Mouse (Mus musculus) lung, postnatal 36 days (tissue): ENCODE results near the gene Panx3.

Experiments
- DNase-seq: peaks from one replicate; pipeline ENCODE4 v3.0.0; 2022; ENCODE audit warnings: mixed read lengths

Gene Panx3

GRCm38 (mm10) chr9:37669115-37669514, at the start of gene Panx3:
Panx3 (minus strand) TSS chr9:37669235.
- no peak for DNase-seq

DNA sequence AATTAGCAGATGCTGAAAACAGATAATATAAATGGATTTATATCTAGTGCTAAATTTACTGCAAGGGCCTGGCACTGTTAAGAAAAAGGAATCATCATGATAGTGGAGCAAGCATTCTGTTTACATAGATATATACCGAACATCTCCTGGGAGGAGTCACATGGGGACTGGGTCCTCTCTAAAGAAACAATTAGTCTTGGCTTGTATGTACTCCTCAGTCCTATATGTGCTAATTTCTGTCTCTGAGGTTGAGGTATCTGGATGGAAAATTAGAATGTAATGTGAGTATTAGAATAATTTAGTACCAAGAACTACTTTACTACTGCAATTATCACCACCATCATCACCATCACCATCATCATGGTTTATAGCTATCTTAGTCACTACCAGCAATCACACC, 47.1 kb upstream of the Panx3 start, which contains the start of gene Olfr160:
Gene Olfr160 (minus strand): TSS at position 101 of the 400 bp plus-strand sequence.
- DNase-seq = no peak

DNA sequence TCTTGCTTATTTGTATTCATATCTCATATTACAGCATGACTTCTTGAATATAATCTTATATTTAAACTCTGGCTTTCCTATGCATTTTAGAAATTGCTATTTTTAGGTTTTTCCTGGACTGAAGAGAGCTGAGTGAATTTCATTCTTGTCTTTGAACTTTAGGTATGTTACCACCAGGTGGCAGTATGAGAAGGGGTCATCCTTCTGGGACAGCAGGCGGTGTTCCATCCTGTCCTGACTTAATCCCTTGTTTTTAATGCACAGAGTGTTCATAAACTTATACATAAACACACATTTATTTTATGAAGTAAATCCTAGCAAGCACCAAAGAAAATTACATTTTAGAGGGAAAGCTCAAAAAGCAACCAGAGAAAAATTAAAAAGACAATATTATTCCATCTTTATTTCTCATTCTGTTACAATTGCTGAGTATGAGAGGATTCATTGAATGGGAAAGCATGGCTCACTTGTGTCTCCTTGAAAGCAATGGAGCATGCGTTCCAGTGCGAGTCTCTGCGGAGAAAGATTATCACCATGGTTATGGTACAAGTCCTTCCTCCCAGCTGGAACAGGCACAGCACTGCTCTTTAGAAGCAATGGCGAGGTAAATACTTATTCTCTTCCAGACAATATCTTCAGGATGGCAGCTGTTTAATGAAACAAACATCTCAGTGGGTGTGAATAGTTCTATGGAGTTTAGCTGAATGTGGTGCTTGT, 21.1 kb upstream of the Panx3 start:
- DNase-seq = peak; percentile 24

GRCm38 (mm10) chr9:37687941-37688303, 18.9 kb upstream of the Panx3 start:
- DNase-seq = no peak

DNA sequence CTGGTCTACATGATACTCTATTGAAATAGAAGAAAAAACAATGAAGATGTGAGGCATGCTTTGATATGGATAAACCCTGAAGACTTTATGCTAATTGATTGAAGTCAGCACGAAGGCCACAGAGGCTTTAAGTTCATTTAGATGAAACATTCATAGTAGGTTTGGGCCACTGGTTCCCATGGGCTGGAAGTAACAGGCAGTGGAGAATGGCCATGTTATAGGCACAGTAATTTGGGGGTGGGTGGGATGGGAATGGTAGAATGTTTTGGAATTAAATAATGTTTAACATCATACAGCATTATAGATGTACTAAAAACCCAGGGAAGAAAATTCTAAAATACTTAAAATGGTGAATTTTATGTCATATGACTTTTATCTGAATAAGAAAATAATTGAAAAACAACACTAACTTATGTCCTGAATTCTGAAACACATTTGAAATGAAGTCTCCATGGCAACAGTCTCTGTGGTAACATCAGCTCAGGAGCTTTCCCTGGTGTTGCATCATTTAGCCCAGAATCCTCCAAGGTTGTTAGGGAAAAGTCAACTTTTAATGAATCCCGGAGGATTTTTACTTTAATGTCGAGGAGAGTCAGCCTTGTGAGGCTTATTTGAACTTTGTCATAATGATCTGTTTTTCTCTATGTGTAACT, 18.4 kb upstream of the Panx3 start:
- no peak for DNase-seq

DNA sequence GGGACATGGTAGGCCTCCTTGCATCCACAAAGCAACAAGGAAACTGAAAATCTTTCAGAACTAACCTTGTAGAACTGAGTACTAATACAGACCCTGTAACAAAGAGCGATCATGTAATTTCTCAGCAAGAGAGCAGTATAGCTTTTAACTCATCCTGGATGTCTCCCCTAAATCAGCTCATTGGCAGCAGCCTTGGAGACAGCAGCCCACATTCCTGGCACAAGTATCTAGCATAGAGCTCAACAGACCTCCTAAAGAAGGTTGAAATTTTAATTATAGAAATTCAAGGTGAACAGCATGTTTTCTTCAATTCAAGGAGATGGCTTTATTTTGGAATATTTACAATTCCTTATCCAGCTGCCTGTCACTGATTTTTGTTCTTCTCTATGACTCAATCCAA, 12.1 kb upstream of the Panx3 start:
- DNase-seq = no peak

DNA sequence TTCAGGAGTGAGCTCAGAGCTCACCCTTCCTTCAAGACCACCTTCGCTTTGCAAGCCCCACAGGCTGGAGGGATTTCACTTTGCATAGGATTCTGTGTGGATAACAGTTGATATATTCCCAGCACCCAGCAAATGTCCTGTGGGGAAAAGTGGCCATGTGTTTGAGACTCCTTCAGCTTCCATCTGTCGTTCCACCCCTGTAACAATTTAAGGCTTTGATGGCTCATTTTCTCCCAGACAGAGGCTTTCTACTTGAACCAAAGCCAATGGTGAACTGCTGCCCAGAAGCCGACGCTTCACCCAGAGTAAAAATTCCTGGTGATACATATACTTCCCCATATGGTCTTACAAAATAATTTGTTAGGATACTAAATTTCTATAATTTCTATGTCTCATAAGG, 6.3 kb upstream of the Panx3 start:
- no peak for DNase-seq

- DNase-seq = no peak
Observed at GRCm38 (mm10) chr9:37670261-37670660, 1.2 kb upstream of the Panx3 start.

- DNase-seq = no peak
Observed at GRCm38 (mm10) chr9:37669678-37670077, 643 bp upstream of the Panx3 start.

DNA sequence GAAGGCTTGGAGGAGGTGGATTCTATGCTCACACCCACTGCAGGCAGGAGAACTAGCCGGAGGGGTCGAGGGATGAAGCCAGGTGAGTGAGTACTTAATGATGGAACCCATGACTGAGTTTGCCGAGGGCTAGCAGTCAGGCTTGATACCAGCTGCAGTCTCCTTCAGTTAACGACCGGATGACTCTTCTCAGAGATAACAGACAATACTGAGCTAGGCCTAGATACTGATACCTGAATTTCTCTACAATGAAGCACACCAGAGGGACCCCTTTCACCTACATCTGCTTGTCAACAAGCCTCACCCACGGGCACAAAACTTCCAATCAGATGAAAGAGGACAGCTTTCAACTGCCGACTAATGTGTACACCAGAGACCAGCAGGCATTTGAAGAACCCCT, 3.0 kb downstream of the Panx3 start:
- DNase-seq = no peak

DNA sequence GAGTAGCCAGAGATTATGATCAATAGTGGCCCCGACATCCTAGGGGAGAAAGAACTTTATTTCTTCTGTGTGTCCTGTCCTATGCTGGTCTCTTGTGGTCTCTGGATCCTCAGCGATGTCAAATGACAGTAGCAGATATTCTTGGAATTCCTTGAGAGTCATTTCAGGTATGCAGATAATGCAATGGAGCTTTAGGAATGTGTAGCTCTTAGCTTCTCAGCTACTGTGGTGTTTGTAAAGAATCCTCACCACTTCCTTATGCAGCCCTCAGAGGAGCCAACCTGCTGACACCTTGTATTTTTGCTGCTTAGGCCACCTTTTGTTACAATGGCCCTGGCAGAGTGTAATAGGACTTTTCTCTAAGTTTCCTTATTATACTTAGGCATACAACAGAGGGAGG, 4.4 kb downstream of the Panx3 start:
- DNase-seq = no peak

DNA sequence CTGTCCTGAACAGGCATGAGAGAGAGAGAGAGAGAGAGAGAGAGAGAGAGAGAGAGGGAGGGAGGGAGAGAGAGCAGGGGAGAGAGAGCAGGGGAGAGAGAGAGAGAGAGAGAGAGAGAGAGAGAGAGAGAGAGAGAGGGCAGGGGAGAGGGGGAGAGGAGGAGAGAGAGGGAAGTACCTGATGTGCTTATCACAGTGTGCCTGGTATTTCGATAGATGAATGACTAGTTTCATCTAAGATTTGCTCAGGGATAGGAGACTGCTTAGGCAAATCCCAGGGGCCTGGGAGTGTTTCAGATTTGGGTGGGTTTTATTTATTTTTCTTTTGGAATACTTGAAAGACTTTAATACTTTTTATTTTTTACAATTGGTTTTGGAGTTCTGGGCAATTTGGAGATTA, 5.8 kb downstream of the Panx3 start:
- DNase-seq = no peak

DNA sequence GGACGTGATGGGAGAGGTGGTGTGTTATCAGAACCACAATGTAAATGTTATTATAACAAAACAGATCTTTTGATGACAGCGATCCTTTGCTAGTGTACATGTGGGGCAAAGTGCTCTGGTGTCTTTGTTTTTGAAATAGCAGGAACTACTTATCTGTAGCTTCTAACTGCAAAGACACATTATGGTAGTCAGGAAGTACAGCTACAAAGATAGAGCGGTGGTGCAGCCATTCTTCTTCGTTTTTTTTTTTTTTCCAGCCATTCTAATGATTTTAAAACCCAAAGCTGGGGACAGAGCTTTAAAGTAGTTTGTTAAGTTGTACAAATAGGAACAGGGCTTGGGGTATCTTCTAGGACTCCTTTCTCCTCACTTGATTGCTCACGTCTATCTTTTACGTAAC, 9.6 kb downstream of the Panx3 start:
- no peak for DNase-seq

GRCm38 (mm10) chr9:37656931-37657481, 12.0 kb downstream of the Panx3 start, which contains the start of gene Tbrg1:
Tbrg1 (minus strand) TSS chr9:37657312.
- peak; percentile 89 for DNase-seq

GRCm38 (mm10) chr9:37656439-37656881, 12.6 kb downstream of the Panx3 start:
- DNase-seq = peak; percentile 44

DNA sequence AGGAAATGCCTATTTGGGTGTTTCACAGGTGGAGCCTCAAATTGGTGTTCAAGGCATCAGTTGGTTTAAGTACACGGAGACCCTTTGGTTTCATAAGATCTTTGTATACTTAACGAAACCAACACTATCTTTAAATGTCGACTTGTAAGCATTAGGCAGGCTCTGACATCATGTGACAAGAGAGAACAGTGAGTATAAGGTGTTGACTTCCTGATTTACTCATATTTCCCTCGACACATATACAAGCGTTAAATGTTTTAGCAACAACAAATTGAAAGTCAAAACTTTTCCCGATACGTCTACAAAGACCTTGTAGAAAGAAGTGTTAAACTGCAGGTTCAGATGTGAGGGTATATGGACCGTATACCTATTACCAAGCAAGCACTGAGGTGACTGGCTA, 13.1 kb downstream of the Panx3 start:
- DNase-seq = no peak

DNA sequence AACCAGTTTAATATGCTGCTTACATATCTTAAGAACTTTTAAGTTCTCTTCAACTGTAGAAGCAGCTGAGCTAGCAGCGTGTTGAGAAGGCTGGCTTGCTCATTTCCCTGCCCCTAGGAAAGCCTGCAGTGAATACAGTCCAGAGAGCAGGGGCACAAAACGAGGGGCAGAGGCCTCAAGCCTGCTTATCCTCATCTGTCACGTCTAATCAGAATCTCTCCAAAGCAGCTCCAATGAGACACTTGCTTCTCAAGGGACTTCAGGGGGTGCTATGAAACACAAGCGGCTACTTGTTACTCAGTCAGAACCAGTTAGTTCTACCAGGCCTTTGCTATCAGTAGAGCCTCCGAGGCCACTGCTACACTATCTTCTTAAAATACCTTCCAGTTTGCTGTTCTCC, 15.2 kb downstream of the Panx3 start:
- no peak for DNase-seq

GRCm38 (mm10) chr9:37650639-37651038, 18.4 kb downstream of the Panx3 start:
- DNase-seq = peak; percentile 52

DNA sequence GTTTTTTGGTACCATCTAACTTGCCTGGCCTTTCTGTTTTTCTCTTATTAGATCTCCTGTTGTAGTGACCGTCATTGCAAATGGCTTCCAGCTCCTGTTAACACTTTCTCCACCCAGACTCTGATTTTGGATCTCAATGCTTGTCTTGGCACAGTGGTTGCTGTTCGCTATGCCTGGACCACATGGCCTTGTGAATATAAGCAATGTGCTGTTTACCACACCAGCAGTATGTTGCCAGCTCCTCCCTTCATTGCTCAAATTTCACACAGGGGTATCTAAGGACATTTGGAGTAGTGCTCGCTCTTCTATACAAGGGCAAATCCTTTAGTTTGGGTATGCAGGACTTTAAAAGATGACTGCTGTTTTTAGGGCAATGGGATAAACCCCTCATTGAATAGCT, 22.8 kb downstream of the Panx3 start:
- no peak for DNase-seq

GRCm38 (mm10) chr9:37638721-37639120, 30.3 kb downstream of the Panx3 start:
- no peak for DNase-seq

GRCm38 (mm10) chr9:37636800-37637542, 32.1 kb downstream of the Panx3 start:
- DNase-seq = no peak

- DNase-seq = peak; percentile 54
Observed at GRCm38 (mm10) chr9:37636335-37636734, 32.7 kb downstream of the Panx3 start.

GRCm38 (mm10) chr9:37634269-37634668, 34.8 kb downstream of the Panx3 start:
- no peak for DNase-seq

DNA sequence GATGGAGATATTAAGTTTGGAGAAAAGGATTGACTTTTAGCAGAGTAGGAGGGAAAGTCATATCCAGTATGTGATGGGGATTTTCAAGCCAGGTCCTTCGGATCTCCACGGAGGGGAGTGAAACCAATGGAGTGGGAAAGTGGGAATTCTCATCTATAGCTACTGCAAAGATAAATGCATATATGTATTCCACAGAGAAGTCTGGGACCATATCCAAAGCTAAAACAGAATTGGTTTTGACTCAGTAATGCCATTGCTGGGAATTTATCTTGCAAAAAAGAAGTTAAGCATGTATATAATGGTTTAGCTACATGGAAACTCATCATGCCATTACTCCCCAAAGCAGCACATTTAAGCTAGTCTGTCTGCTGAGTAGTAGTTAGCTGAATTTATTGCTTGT, 36.7 kb downstream of the Panx3 start:
- no peak for DNase-seq
